Mouse (Mus musculus) brain, embryonic 14.5 days (tissue): ENCODE data around the gene AW011738.

Source experiments
- CTCF ChIP-seq: fragments of 200-500 bp; IDR thresholded peaks from 2 replicates; pipeline ENCODE4 v1.5.1; 2012; ENCODE audit warnings: inconsistent platforms, mild to moderate bottlenecking, moderate library complexity, borderline replicate concordance; ENCODE audit not compliant: insufficient read depth, insufficient read length; ENCODE audit errors: extremely low read depth
- POLR2A ChIP-seq: fragments of 200-500 bp; IDR thresholded peaks from 2 replicates; pipeline ENCODE4 v1.6.1; 2012; ENCODE audit warnings: mild to moderate bottlenecking, inconsistent platforms, borderline replicate concordance; ENCODE audit not compliant: poor library complexity, insufficient read depth, insufficient read length, severe bottlenecking; ENCODE audit errors: extremely low read depth

DNA sequence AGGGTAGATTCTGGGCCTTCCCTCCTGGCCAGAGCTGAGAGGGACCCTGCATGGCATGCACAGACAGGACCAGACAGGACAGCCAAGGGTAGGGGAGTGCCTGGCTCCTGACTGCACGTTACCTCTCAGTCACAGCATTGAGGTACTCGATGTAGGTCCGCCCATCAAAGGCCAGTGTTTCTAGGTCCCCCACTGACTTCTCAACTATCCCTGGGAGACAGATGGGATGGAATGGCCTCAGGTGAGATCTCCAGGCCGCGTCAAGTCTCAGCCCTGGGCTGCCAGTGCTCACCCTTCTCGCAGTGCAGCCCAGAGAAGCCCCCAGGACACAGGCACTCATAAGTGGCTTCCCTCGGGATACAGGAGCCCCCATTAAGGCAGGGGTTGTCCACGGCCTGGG is 34.5 kb upstream of the AW011738 start:
- TF ChIP-seq CTCF: no peak
- no peak for TF ChIP-seq POLR2A
